Mouse (Mus musculus): Measurements from ENCODE around the gene Tpm4. TPM values are rescaled to one million over a fixed set of nuclear protein-coding genes. Genes with fewer than 3 reads are reported as not detected.
"Not testable (repeated sequence)": the region's sequence is repeated elsewhere in the genome, so short reads cannot be mapped to it uniquely, and the experiment has no call there.

Gene Tpm4
- 277 and 300 TPM in 2 replicates for polyA plus RNA-seq (2015; fragmentation: Nextera tagmentation; extraction: Ambion mirVana)

DNA sequence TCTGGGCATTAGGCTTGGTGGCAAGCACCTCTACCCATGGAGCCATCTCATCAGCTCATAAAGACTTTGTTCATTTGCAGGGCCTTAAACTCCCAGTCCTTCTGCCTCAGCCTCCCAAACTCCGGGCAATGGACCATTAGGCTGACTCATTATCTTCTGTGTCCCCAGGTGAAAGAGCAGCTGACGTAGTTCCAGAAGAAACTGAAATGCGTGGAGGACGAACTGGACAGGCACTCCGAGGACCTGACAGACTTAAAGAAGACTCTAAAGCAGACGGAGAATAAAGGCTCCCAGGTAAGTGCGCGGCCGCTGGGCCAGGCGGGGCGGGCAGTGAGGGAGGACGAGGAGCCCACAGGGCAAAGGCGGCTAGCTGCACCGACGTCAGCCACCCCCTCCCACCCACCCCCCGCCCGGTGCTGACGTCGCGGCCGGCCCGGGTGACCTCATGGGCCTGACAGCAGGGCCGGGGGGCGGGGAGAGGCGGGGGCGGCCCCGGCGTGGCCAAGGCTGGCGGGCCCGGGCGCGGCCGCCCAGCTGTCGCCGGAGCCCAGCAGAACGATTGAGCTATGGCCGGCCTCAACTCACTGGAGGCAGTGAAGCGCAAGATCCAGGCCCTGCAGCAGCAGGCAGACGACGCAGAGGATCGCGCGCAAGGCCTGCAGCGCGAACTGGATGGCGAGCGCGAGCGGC, at the start of gene Tpm4:
Gene Tpm4 (plus strand): TSS at position 220 of the 690 bp plus-strand sequence.
- whole genome bisulfite sequencing = under 1% methylated on average over 44 of the region's 49 CpGs
- peak within 1 kb of the TSS; percentile 96 for H3K27ac ChIP-seq (ENCODE audit: low read depth, low read length)
- TF ChIP-seq CTCF (IDR thresholded peaks at IDR 0.05; ENCODE audit: low read depth) = no peak
- peak; percentile 80 for ATAC-seq
- peak within 1 kb of the TSS; percentile 88 for H3K4me3 ChIP-seq (ENCODE audit: low read depth, low read length)
- no peaks in the 10 kb centered on the region for H3K27me3 ChIP-seq (replicated peaks; ENCODE audit: control insufficient read depth, insufficient read depth, low read length)
- H3K9ac ChIP-seq (ENCODE audit: low read depth, low read length) = peak within 1 kb of the TSS; percentile 89
- H3K9me3 ChIP-seq (ENCODE audit: control insufficient read depth) = no peaks in the 10 kb centered on the region
- H3K4me2 ChIP-seq (replicated peaks; ENCODE audit: low read depth) = peak within 1 kb of the TSS; percentile 95
- peaks cover 16% of the 10 kb centered on the region for H3K36me3 ChIP-seq (ENCODE audit: control insufficient read depth, insufficient read depth)
- H3K4me1 ChIP-seq (replicated peaks; ENCODE audit: control insufficient read depth, insufficient read depth, low read length) = 0 out of 2 replicates have a peak, but pooled peaks cover 3% of the 10 kb centered on the region

DNA sequence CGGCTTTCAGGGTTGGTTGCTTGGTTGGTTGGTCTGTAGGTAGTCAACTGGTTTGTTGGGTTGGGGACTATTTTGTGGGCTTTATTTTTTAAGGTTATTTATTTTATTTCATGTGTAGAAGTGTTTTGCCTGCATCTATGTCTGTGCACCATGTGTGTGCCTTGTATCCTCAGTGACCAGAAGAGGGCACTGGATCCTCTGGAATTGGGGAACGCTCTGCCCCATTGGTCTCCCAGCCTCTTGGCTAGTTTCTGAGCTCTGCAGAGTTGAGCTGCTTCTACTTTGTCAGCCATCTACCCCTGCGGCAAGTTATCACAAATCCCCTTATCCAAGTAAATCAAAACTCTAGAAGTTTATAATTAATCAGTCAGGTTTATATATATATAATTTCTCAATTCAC, 47.2 kb upstream of the Tpm4 start:
- not testable (repeated sequence) for H3K4me3 ChIP-seq (ENCODE audit: low read depth, low read length); H3K9ac ChIP-seq (ENCODE audit: low read depth, low read length); H3K27me3 ChIP-seq (replicated peaks; ENCODE audit: control insufficient read depth, insufficient read depth, low read length); H3K27ac ChIP-seq (ENCODE audit: low read depth, low read length); ATAC-seq; H3K4me2 ChIP-seq (replicated peaks; ENCODE audit: low read depth); H3K9me3 ChIP-seq (ENCODE audit: control insufficient read depth); H3K4me1 ChIP-seq (replicated peaks; ENCODE audit: control insufficient read depth, insufficient read depth, low read length); H3K36me3 ChIP-seq (ENCODE audit: control insufficient read depth, insufficient read depth)
- peak; percentile 48 for TF ChIP-seq CTCF (IDR thresholded peaks at IDR 0.05; ENCODE audit: low read depth)
- 83% methylated on average over 3 of the region's 3 CpGs for WGBS

DNA sequence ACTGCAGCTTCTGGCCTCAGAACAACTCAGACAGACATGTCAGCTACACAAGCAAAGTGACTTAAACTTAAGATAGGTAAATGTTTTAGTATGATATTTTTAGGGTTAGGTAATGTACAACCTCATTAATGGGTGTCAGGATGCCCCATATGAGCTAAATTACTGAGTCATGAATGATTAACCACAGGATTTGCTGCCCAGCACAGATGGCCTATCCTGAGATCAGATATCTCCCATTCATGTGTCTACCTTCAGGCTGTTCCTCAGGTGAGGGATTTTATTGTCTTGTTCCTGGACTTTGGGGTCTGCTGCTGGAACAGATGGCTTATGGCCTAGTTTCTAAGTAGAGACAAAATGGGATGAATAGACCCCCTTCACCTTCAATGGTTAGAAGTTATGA, 38.1 kb upstream of the Tpm4 start:
- 0 out of 2 replicates have a peak overlapping the region, but pooled peaks have one; percentile 30 for H3K27ac ChIP-seq (ENCODE audit: low read depth, low read length)
- ATAC-seq; H3K27me3 ChIP-seq (replicated peaks; ENCODE audit: control insufficient read depth, insufficient read depth, low read length): not testable (repeated sequence)

DNA sequence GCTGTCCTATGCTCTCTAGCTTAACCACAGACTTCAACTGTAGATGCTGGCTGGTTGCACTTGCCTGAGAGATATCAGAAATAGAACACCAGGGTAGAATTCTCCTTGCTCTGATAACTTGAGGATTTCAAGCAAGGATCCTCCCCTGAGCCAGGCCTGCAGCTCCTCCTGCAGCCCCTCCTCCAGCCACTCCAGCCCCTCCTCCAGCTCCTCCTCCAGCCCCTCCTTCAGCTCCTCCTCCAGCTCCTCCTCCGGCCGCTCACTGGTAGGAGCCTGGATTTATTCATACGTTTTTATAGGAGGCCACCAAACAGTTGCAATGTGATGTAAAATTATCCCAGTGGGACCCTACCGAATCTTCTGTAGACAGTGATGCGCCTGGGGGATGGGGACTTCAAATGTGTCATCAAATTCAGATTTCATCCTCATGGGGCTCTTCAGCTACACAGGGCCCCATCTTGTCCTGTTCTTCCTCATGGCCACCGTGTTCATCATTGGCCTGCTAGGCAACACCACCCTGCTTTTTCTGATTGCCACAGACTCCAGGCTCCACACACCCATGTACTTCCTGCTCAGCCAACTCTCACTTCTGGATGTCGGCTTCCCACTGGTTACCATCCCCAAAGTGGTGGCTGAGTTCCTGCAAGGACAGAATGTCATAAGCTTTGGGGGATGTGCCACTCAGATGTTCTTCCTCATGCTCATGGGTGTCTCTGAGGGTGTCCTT, 35.2 kb upstream of the Tpm4 start:
- not testable (repeated sequence) for H3K27me3 ChIP-seq (replicated peaks; ENCODE audit: control insufficient read depth, insufficient read depth, low read length); H3K9ac ChIP-seq (ENCODE audit: low read depth, low read length); H3K4me1 ChIP-seq (replicated peaks; ENCODE audit: control insufficient read depth, insufficient read depth, low read length); ATAC-seq; H3K27ac ChIP-seq (ENCODE audit: low read depth, low read length); H3K36me3 ChIP-seq (ENCODE audit: control insufficient read depth, insufficient read depth); H3K9me3 ChIP-seq (ENCODE audit: control insufficient read depth); H3K4me3 ChIP-seq (ENCODE audit: low read depth, low read length)
- H3K4me2 ChIP-seq (replicated peaks; ENCODE audit: low read depth) = 0 out of 2 replicates have a peak overlapping the region, but pooled peaks have one; percentile 7
- WGBS = 52% methylated on average over 6 of the region's 7 CpGs

More for the DNA sequence above, 38.1 kb upstream of the Tpm4 start:
- not testable (repeated sequence) for H3K36me3 ChIP-seq (ENCODE audit: control insufficient read depth, insufficient read depth); H3K4me2 ChIP-seq (replicated peaks; ENCODE audit: low read depth); H3K4me1 ChIP-seq (replicated peaks; ENCODE audit: control insufficient read depth, insufficient read depth, low read length); H3K4me3 ChIP-seq (ENCODE audit: low read depth, low read length); H3K9me3 ChIP-seq (ENCODE audit: control insufficient read depth); H3K9ac ChIP-seq (ENCODE audit: low read depth, low read length)

DNA sequence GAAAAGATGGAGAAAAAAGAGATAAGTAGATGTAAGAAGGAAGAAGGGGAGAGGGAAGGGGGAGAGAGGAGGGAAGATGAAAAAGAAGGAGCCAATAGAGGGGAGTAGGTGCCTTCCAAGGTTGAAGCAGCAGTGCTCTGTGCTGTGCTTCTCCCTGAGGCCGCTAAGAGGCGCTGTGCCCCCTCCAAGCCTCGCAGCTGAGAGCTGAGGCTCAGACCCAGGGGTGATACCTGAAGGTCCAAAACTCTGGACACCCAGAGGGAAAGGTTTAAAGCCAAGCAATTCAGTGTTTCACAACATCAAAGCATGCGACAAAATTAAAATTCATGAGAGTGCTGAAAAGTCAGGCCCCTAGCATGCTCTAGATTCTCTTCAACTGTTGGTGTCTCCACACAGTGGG, 29.6 kb upstream of the Tpm4 start:
- peak; percentile 63 for TF ChIP-seq CTCF (IDR thresholded peaks at IDR 0.05; ENCODE audit: low read depth)
- Histone ChIP-seq H3K36me3 (ENCODE audit: control insufficient read depth, insufficient read depth) (no peaks in the 10 kb centered on the region), H3K4me2 (replicated peaks; ENCODE audit: low read depth) (no peak overlapping the region), H3K9me3 (ENCODE audit: control insufficient read depth) (no peaks in the 10 kb centered on the region), H3K4me1 (replicated peaks; ENCODE audit: control insufficient read depth, insufficient read depth, low read length) (no peaks in the 10 kb centered on the region), H3K27ac (ENCODE audit: low read depth, low read length) (no peak overlapping the region), H3K9ac (ENCODE audit: low read depth, low read length) (no peak overlapping the region), H3K4me3 (ENCODE audit: low read depth, low read length) (no peak overlapping the region), H3K27me3 (replicated peaks; ENCODE audit: control insufficient read depth, insufficient read depth, low read length) (no peaks in the 10 kb centered on the region)
- no peak for ATAC-seq
- 30% methylated on average over 4 of the region's 4 CpGs for WGBS

DNA sequence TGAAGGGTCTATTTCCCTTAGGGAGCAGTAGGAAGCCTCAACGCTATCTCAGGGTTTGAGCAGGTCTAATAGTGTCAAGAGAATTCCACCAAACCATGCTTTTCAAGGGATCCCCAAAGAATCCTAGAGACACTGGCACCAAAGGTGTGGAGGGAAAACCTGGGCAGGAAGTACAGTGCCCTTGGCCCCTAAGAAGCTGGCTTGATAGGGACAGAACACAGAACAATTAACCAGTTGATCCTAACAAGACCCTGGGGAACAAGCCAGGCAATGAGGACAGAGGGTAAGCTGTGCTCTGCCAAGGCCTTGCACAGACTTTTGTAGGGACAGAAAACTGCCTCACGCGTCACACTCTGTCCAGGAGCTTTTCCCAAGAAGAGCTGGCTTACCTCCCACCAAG, 28.0 kb upstream of the Tpm4 start, which contains the start of gene Olfr374:
Gene Olfr374 (plus strand): TSS at position 301 of the 400 bp plus-strand sequence.
- H3K9ac ChIP-seq (ENCODE audit: low read depth, low read length) = no peak within 1 kb of the TSS
- H3K4me1 ChIP-seq (replicated peaks; ENCODE audit: control insufficient read depth, insufficient read depth, low read length) = no peaks in the 10 kb centered on the region
- no peaks in the 10 kb centered on the region for H3K36me3 ChIP-seq (ENCODE audit: control insufficient read depth, insufficient read depth)
- H3K27me3 ChIP-seq (replicated peaks; ENCODE audit: control insufficient read depth, insufficient read depth, low read length) = no peaks in the 10 kb centered on the region
- H3K4me3 ChIP-seq (ENCODE audit: low read depth, low read length) = no peak within 1 kb of the TSS
- WGBS = 76% methylated on average over 3 of the region's 3 CpGs
- no peak within 1 kb of the TSS for H3K27ac ChIP-seq (ENCODE audit: low read depth, low read length)
- no peak for TF ChIP-seq CTCF (IDR thresholded peaks at IDR 0.05; ENCODE audit: low read depth)
- no peak within 1 kb of the TSS for H3K4me2 ChIP-seq (replicated peaks; ENCODE audit: low read depth)
- ATAC-seq = no peak
- H3K9me3 ChIP-seq (ENCODE audit: control insufficient read depth) = no peaks in the 10 kb centered on the region
